Mouse (Mus musculus) cerebral cortex, adult 2 months (tissue): ENCODE results near the gene Arhgef39.

Experiments
- WGBS: fragments of 180-500 bp; shearing (Covaris S2); methylation state at CpG from one replicate; pipeline ENCODE4 v1.1.7; 2018; 5-methylcytosine and 5-hydroxymethylcytosine counted together

The Arhgef39 gene

GRCm38 (mm10) chr4:43478906-43479832 is 20.3 kb downstream of the Arhgef39 start:
- WGBS: 47% methylated on average over 24 of the region's 24 CpGs

- 39% methylated on average over 8 of the region's 8 CpGs for WGBS
Observed at GRCm38 (mm10) chr4:43478534-43478858, 21.0 kb downstream of the Arhgef39 start.

GRCm38 (mm10) chr4:43477857-43478533 is 21.5 kb downstream of the Arhgef39 start:
- WGBS: 17% methylated on average over 11 of the region's 11 CpGs

- WGBS: 91% methylated on average over 6 of the region's 6 CpGs
Observed at GRCm38 (mm10) chr4:43476604-43477003, 22.9 kb downstream of the Arhgef39 start.

DNA sequence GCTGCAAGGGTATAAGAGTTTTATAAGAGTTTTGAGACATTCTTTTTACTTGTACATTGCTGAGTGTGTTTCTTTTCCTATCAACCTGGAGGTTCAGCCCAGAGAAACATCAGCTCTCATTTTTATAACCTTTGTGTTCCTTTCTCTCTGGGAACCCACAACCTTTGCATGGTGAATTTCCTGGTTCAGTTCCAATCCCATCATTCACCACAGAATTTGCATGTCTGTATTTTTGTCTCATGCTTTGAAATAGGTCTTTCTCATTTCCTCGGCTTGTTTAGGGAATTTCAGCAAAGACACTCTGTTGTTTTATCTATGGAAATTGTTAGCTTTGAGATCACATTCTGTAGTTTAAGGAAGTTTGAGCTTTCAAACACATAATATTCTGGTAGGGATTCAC is 25.9 kb downstream of the Arhgef39 start:
- WGBS: 28% methylated on average over 1 of the region's 1 CpGs

DNA sequence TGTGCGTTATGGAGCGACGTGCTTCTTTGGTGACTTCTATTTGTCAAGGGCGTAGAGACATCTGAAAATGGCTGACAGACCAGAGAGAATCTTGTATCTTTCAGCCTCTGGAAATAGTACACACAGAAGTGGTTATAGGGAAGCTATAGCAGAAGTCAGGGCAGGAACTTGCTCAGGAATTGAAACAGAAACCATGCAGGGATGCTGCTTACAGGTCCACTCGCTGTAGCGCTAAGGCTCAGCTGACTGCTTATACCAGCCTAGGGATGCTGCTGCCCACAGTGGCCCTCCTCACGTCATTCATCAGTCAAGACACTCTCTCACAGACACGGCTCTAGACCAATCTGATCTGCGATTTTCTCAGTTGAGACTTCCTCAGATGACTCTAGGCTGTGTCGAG is 29.2 kb downstream of the Arhgef39 start:
- 93% methylated on average over 10 of the region's 10 CpGs for WGBS

GRCm38 (mm10) chr4:43466872-43467271 is 32.6 kb downstream of the Arhgef39 start:
- 94% methylated on average over 7 of the region's 7 CpGs for WGBS

- 87% methylated on average over 6 of the region's 6 CpGs for WGBS
Observed at GRCm38 (mm10) chr4:43465935-43466334, 33.6 kb downstream of the Arhgef39 start.

DNA sequence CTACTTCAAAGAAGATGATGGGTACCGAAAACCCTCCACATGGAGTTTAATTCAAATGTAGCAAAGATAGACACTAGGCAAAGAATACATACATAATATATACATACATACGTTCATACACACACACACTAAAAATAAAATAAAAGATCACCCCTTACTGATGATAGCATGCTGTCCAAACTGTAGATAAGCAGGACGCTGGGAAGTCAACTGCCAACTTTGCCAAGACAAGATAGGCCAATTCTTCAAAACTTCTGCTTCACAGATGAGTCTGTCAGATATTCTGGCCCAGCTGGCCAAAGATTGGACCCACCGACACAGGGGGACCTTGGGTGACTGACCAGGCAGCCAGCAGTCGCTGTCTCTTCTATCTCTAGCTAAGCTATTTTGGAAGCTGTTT is 36.4 kb downstream of the Arhgef39 start:
- WGBS: 89% methylated on average over 5 of the region's 5 CpGs

DNA sequence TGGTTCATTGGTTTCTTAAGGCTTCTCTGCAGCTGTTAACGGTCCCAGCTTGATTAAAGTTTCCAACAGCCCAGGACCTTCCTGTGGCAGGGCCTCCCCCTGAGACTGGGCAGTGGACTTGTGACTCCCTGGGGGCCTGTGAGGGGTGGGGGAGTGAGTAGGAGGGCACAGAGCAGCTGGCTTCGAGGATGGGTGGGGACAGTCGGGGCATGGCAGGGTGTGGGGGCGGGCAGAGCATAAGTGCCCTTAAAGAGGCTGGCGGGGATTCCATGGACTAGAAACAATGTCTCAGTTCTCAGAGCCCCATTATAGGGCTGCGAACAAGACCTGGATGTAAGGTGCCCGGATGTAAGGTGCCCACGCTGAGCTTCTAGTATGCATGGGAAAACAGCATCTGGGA is 42.4 kb downstream of the Arhgef39 start:
- WGBS: 39% methylated on average over 8 of the region's 8 CpGs

DNA sequence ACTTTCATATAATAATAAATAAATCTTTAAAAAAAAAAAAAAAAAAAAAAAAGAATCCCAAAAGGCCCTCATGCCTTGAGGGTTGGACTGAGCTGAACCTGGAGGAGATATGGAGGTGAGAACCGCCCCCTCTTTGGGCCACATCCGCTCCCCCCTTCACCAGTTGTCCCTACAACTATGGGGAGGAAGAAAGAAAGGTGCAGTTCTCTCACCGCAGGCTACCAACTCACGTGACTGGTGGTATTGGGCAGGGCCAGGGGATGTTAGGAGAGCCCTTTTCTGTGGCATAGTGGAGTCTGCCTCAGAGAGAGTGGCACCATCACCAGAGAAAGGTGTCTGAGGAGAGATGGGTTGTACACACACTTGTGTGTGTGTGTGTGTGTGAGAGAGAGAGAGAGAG is 43.0 kb downstream of the Arhgef39 start:
- 69% methylated on average over 4 of the region's 4 CpGs for WGBS

GRCm38 (mm10) chr4:43454041-43454836 is 45.3 kb downstream of the Arhgef39 start, which contains the start of gene Cd72:
Cd72 (minus strand) TSS chr4:43454628.
- WGBS: 42% methylated on average over 20 of the region's 20 CpGs

GRCm38 (mm10) chr4:43453413-43453812 is 46.1 kb downstream of the Arhgef39 start:
- WGBS: 6% methylated on average over 18 of the region's 18 CpGs

GRCm38 (mm10) chr4:43452315-43452714 is 47.2 kb downstream of the Arhgef39 start:
- WGBS: 51% methylated on average over 11 of the region's 11 CpGs

GRCm38 (mm10) chr4:43448554-43448953 is 50.9 kb downstream of the Arhgef39 start:
- 77% methylated on average over 3 of the region's 3 CpGs for WGBS

GRCm38 (mm10) chr4:43447251-43447650 is 52.2 kb downstream of the Arhgef39 start:
- 56% methylated on average over 13 of the region's 13 CpGs for WGBS
